Mouse (Mus musculus) C2C12 (cell line): Measurements from ENCODE around the gene Nemp1. TPM values are rescaled to one million over a fixed set of nuclear protein-coding genes. Genes with fewer than 3 reads are reported as not detected.

ENCODE experiments used
- H3K27me3 ChIP-seq: one replicate; pipeline ENCODE4 v1.6.1; 2011; ENCODE audit not compliant: control insufficient read depth, insufficient read depth, insufficient read length
- H3K36me3 ChIP-seq: one replicate; pipeline ENCODE4 v1.6.1; 2011; ENCODE audit not compliant: control insufficient read depth, insufficient read depth
- H3K4me3 ChIP-seq: one replicate; pipeline ENCODE4 v1.5.1; 2011; ENCODE audit warnings: mild to moderate bottlenecking, control low read depth; ENCODE audit not compliant: poor library complexity, insufficient read depth, severe bottlenecking
- H3K79me2 ChIP-seq: one replicate; pipeline ENCODE4 v1.6.1; 2011; ENCODE audit not compliant: control insufficient read depth, insufficient read depth
- H3K79me3 ChIP-seq: one replicate; pipeline ENCODE4 v1.6.1; 2011; ENCODE audit warnings: low read depth, control low read depth
- H3ac ChIP-seq: one replicate; pipeline ENCODE3; 2011; ENCODE audit warnings: low read depth; ENCODE audit not compliant: control insufficient read depth, insufficient read length
- CEBPB ChIP-seq: IDR thresholded peaks from one replicate; pipeline ENCODE4 v1.6.1; 2011; ENCODE audit warnings: low read depth, mild to moderate bottlenecking, control low read depth, moderate library complexity
- CTCF ChIP-seq: IDR thresholded peaks from one replicate; pipeline ENCODE4 v1.5.1; 2011; ENCODE audit not compliant: control insufficient read depth, insufficient read depth, insufficient read length
- FOSL1 ChIP-seq: IDR thresholded peaks from one replicate; pipeline ENCODE4 v1.8.0; 2011; ENCODE audit warnings: mild to moderate bottlenecking, low read length; ENCODE audit not compliant: poor library complexity, insufficient read depth, severe bottlenecking
- MAX ChIP-seq: IDR thresholded peaks from one replicate; pipeline ENCODE4 v1.6.1; 2011; ENCODE audit warnings: mild to moderate bottlenecking, control low read depth
- MYOD1 ChIP-seq: IDR thresholded peaks from one replicate; pipeline ENCODE4 v1.6.1; 2011; ENCODE audit warnings: low read depth; ENCODE audit not compliant: control insufficient read depth, insufficient read length
- MYOG ChIP-seq: IDR thresholded peaks from one replicate; pipeline ENCODE4 v1.6.1; 2011; ENCODE audit not compliant: control insufficient read depth, insufficient read length; ENCODE audit errors: extremely low read depth
- USF1 ChIP-seq: IDR thresholded peaks from one replicate; pipeline ENCODE4 v1.6.1; 2011; ENCODE audit warnings: low read depth, mild to moderate bottlenecking, control low read depth, moderate library complexity
- polyA plus RNA-seq: library from polyadenylated mRNA; unstranded; fragments of >200 nt; fragmentation: generic; extraction: Trizol; gene quantifications from one replicate; pipeline ENCODE4 v1.2.1, GENCODE M21; 2012; ENCODE audit warnings: missing spikeins

Nemp1 gene
- polyA plus RNA-seq, 1 experiment: 6.8 TPM

DNA sequence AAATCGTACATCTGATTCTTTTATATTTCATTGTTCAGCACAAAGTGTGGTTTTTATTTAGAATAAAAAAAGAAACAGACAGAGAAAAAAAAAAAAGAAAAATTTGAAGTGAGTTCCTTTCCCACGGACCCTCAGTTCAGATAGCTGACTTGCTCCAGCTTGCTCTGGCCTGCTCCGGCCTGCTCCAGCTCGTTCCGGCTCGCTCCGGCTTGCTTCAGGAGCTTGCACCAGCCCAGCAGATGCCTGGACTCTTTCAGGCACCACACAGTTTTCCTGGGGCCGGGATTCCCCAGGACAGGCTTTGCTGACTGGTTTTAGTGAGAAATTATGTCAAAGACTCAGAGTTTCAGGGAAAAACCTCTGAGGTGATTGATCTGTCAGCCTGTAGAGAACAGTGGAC is 80.6 kb downstream of the Nemp1 start:
- no peak overlapping the region for H3ac ChIP-seq
- no peak overlapping the region for H3K4me3 ChIP-seq
- peaks cover 22% of the 10 kb centered on the region for H3K79me2 ChIP-seq
- no peak for TF ChIP-seq FOSL1
- TF ChIP-seq CEBPB: no peak
- no peak for TF ChIP-seq CTCF
- no peak for TF ChIP-seq MYOD1
- TF ChIP-seq MAX: no peak
- no peak for TF ChIP-seq MYOG
- TF ChIP-seq USF1: no peak
- peaks cover 19% of the 10 kb centered on the region for H3K79me3 ChIP-seq
- H3K36me3 ChIP-seq: peaks cover 49% of the 10 kb centered on the region
- no peaks in the 10 kb centered on the region for H3K27me3 ChIP-seq

DNA sequence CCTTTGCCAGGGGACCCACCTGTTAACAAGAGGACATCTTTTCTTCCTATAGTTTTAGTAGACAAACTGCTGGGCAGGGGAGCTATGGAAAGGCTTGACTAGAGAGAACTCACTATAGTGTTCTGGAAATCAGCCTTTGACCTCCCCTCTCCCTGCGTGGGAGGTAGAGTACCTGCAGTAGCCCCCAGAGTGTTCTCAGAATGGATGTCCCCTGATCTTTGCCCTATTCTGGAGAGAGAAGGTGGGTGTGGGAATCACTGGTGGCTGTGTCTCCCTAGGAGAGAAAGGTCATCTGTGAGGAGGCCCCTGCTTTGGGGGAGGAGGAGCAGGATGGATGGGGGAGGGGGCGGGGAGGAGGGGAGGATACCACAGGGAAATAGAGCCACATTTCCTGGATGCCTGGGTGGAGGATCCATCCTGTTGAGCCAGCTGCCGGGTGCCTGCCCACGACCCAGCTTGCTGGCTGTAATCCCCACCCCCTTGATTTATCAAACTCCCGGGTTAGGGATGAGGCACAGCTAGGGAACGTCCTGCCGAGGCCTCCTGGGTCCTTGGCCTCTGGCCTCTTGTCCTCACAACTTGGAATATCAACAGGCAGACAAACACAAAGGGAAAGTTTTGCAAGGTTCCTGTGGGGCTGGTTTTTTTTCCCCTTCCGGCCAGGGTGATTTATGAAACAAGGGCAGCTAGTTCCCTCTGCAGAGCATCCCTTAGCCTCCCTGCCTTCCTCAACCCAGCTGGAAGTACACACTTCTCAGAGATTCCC is 82.3 kb downstream of the Nemp1 start:
- Histone ChIP-seq H3K4me3 (no peak overlapping the region), H3K79me3 (peaks cover 6% of the 10 kb centered on the region), H3K27me3 (no peaks in the 10 kb centered on the region), H3K79me2 (peaks cover 15% of the 10 kb centered on the region), H3K36me3 (peaks cover 31% of the 10 kb centered on the region), H3ac (no peak overlapping the region)
- TF ChIP-seq CTCF (no peak), MYOD1 (no peak), FOSL1 (no peak), USF1 (no peak), CEBPB (no peak), MYOG (no peak), MAX (no peak)

DNA sequence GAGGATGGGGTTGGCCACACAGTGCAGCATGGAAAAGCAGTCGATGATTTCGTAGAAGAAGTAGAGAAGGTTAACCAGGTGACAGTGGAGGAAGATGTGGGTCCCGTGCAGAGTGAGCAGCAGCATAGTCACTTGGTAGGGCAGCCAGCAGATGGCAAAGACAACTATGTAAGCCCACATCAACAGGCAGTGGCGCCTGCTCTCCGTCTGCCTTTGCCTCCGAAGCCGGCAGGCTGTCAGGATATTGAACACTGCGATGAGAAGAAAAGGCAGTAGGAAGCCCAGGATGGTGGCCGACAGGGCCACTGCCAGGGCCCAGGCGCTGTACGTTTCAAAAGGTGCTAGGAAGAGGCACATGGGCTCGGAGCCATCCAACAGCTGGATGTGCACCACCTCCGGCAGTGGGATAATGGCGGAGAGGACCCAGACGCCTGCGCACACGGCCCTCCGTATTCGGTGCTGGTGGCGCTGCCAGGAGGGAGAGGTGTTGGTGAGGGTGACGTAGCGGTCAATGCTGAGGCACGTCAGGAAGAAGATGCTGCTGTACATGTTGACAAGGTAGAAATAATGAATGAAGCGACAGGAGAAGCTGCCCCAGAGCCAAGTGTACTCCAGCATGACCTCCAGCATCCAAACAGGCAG is 83.6 kb downstream of the Nemp1 start:
- TF ChIP-seq USF1: no peak
- Histone ChIP-seq H3ac (no peak overlapping the region), H3K4me3 (no peak overlapping the region)

More for the DNA sequence above, 83.6 kb downstream of the Nemp1 start:
- no peaks in the 10 kb centered on the region for H3K27me3 ChIP-seq
- no peaks in the 10 kb centered on the region for H3K79me3 ChIP-seq
- peaks cover 6% of the 10 kb centered on the region for H3K79me2 ChIP-seq
- peaks cover 21% of the 10 kb centered on the region for H3K36me3 ChIP-seq

Other genes with a start within 250 kb of the Nemp1 start
- 9.7 TPM for gene Stac3, start 165.2 kb upstream of the Nemp1 start, polyA plus RNA-seq
- 0.42 TPM for gene Ndufa4l2, start 151.9 kb upstream of the Nemp1 start, polyA plus RNA-seq
- 340 TPM for gene Shmt2, start 144.5 kb upstream of the Nemp1 start, polyA plus RNA-seq
- gene Nxph4, start 132.3 kb upstream of the Nemp1 start, polyA plus RNA-seq: 1.2 TPM
- 190 TPM for gene Lrp1, start 45.8 kb upstream of the Nemp1 start, polyA plus RNA-seq
- gene Stat6, start 23.9 kb upstream of the Nemp1 start, polyA plus RNA-seq: 0.26 TPM
- 108 TPM for gene Nab2, start 1.7 kb downstream of the Nemp1 start, polyA plus RNA-seq
- gene Myo1a, start 38.3 kb downstream of the Nemp1 start, polyA plus RNA-seq: 0.16 TPM
- gene Tac2, start 57.6 kb downstream of the Nemp1 start, polyA plus RNA-seq: not detected
- gene Zbtb39, start 72.6 kb downstream of the Nemp1 start, polyA plus RNA-seq: 3.5 TPM
- 0.09 TPM for gene Gpr182, start 84.8 kb downstream of the Nemp1 start, polyA plus RNA-seq
- 0.01 TPM for gene Rdh1, start 92.8 kb downstream of the Nemp1 start, polyA plus RNA-seq
- not detected for gene Rdh16f1, start 92.9 kb downstream of the Nemp1 start, polyA plus RNA-seq
- 0.02 TPM for gene Rdh9, start 109.5 kb downstream of the Nemp1 start, polyA plus RNA-seq
- gene Rdh16, start 134.3 kb downstream of the Nemp1 start, polyA plus RNA-seq: not detected
- not detected for gene Rdh19, start 183.0 kb downstream of the Nemp1 start, polyA plus RNA-seq
- gene Rdh16f2, start 199.6 kb downstream of the Nemp1 start, polyA plus RNA-seq: not detected
- not detected for gene Rdh7, start 221.9 kb downstream of the Nemp1 start, polyA plus RNA-seq
- not detected for gene Sdr9c7, start 231.6 kb downstream of the Nemp1 start, polyA plus RNA-seq